Mouse (Mus musculus) lung, postnatal 14 days (tissue): ENCODE results near the gene Spata16.
A peak's percentile ranks its signal among the peaks of the same experiment; 100 is the strongest.

ENCODE experiments used
- DNase-seq: peaks from one replicate; pipeline ENCODE4 v3.0.0; 2021

Spata16 gene

DNA sequence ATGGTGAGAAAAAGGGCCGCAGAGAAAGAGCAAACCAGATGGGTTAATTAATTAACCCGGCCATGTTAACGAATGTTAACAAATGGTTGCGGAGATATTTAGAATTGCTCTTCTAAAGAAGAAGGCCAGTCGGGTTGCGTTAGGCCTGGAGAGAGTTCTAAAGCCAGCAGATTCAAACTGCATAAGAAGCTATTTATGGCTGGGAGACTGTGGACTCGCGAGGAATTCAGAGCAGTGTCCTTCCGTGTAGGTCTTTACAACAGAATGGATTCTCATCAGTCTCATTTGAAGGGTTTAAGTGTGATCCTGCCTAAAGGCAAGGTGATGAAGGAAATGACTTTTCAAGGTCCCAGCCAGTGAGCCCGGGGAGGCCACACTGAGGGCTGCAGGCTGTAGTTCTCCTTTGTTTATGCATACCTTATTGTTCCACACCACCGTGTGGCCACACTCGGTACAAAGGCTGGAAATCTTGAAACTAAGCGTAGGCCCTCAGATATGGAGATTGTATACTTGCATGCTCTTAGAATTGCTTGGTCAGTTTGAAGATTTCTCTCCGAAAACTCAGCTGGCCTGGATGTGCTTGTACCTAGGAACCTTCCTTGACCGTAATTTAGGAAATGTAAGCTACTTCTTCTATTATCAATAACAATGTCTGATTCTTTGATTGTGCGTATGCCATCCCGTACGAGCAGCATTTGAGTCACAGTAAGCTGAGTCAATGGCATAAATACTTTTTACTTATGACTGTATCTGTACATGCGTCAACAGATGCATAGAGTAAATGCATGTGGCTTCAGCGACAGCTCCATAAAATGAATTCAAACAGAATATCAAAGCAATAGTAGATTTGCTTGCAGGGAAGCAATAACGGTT, 197.0 kb downstream of the Spata16 start:
- no peak for DNase-seq

DNA sequence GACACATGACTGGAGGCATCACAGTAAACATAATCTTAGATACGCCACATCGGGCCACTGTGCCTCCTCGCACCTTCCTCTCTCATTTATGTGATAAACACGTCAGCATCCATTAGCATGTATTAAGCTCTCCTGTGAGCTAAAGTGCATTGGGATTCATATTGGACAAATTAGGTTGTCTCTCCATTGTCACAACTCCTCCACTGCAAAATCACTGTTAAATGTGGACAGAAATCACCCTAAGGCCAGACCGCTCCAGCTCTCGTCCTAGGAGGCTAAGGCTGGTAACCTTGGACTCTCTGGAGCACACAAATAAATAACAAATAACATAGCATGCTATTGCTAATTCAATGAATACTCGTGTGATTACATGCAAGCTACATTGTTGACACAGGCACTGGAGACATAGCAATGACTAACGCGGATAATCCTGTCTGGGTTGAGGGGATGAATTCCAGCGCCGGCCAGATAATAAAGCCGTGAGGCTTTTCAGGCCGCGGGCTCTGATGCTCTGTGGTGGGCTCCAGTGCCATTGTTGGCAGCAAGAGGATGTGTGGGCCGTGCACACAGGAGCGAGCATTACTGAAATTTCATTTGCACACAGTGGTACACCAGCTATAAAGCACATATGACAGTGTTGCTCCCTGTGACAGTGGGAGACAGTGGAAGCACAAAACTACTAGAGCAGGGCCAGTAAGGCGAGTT, 197.8 kb downstream of the Spata16 start:
- DNase-seq = no peak

DNA sequence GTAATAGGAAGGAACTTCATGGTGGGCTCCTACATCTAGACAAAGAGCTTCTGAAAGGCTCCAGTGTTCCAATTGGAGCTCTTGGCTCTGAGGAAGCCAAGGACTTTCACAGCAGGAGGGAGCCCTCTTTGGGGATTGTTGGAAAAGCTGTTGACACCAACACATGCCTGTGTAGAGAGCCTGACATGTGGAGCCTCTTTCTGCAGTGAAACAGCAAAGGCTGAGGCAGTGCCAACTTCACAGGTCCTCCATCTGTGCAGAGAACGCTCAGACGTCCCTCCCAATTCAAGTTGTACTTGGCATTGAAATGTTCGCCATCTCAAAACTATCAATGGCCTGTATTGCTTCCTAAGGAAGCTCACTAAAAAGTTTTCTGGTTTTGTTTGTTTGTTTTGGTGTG, 207.6 kb downstream of the Spata16 start:
- no peak for DNase-seq

DNA sequence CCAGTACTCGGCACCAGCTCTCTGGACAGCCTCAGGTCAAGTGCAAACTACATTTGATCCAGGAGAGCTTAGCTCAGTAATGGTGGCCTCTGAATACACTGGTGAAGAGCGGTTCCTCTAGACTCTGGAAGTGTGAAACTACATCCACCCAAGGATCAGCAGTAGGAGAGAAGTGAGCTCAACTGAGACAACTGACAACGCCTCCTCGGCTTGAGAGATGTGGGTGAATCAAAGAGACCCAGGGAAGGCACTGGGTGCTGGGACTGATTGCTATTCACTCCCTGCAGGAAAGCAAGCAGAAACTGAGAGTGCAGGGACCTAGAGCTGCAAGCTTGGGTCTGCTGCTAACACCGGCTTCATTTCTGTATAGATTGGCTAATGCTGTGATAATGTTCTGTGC, 210.5 kb downstream of the Spata16 start:
- DNase-seq = no peak

DNA sequence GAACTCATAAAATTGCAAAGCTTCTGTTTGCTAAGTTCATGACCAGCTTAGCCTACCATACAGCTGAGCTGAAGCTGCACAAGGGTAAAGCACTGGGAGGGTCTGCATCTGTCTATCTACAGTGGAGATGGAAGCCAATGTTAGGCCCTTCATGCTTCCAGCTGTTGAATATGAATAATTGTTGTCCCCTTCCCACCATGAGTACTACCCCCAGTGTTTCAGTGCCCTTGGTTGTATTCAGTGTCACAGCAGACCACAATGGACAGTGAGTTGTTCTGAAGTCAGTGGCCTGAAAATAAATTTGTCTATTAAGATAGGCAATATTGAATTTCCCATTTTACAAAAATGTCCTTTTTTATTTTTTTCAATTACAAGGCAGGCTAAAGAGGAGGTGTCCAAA, 212.8 kb downstream of the Spata16 start:
- DNase-seq = no peak

DNA sequence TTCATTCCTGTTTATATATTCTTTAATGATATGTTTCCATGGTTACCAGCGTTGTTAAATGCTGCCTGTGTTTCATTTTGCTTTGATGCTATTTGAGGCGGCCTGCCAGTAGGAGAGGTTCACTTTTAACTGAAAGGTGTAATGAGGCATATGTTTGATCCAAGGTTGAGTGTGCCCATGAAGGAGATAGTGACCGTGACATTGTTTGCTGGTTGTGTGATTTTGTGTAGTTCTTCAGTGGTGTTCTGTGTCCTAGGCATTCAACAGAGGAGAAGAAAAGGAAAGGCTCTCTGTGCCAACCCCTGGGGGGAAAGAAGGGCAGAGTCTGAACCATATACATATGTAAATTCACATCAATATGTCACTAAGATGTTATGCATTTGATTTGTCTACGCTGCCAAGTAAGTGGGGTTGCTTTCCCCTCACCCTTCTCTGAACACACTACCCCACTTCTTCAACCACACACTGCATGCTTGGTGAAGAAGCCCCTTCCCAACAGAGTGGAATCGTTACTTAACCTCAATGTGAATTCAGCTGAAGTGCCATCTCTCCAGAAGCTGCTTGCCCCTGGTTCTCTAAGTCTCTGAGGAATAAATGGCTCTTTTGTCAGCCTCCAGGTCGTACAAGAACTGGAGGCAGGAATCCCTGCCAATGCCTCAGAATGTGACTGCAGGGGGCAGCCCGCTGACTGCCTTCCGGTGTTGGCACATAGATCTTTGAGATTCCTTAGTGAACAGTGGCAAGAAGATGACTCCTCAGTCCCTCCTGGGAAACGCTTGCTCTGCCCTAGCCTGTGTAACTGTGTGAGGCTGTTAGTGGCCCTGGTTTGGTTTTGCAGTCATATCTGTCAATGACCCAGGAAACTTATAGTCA, 213.5 kb downstream of the Spata16 start:
- DNase-seq = no peak

DNA sequence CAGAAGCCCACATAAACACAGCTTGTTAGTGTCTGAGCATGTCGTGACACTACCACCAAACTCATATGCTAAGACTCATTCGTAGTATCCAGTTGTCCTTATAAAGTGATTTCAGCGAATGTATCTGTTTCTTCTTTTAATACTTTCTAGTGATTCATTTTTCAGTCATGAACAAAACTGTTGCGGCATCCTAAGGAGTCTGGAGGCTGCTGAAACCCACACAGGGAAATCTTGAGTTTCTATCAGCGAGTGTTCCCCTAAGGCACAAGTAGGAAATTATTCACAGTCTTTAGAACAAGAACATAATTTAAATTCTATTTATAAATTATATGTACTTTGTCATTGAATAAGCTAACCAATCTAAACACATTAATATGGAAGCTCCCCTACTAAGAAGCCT, 216.1 kb downstream of the Spata16 start:
- no peak for DNase-seq

DNA sequence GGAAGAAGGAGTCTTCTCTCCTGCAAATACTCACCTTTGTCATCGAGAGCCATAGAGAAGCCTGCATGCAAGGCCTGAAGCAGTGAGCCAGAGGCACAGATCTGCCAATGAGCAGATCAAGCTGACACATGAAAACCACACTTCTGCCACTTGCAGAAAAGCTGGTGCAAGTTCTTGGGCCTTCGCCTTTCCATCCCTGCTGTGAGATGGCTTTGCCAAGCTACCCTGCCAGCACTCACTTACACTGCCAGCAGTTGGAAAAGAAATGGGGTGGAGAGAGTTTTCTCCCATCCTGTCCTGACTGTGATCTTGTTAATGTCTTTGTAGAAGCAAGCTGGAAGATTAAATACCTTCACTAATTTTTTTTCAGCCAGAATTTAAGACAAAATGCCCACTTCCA, 237.3 kb downstream of the Spata16 start:
- DNase-seq = no peak

DNA sequence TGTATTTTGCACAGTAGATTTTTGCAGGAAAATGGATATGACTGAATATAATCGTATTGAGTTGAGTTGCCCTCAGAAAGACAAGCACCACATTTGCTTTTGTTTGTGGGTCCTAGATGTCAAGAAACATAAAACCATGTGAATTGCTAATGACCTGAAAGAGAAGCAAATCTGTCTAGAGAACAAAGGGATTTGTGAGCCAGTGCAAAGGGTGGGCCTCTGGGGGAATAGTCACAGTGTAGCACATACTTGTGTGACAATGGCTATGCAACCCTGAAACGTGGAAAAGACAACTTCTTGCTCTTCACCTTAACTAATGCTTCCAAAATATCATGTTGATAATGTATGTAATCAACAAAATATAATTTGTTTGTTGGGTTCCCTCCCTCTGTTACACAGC, 239.9 kb downstream of the Spata16 start:
- no peak for DNase-seq

DNA sequence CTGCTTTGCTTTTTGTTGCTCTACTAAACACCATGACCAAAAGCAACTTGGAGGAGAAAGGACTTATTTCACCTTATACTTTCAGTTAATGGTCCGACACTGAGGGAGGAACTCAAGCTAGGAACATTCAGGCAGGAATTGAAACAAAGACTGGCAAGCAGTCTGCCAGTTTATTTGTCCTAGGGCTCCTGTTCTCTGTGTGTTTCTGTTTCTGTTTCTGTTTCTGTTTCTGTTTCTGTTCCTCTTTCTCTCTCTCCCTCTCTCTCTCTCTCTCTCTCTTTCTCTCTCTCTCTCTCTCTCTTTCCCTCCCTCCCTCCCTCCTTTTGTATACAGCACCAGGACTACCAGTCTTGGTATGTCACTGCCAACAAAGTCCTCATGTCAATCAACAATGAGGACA, 279.2 kb downstream of the Spata16 start:
- no peak for DNase-seq

DNA sequence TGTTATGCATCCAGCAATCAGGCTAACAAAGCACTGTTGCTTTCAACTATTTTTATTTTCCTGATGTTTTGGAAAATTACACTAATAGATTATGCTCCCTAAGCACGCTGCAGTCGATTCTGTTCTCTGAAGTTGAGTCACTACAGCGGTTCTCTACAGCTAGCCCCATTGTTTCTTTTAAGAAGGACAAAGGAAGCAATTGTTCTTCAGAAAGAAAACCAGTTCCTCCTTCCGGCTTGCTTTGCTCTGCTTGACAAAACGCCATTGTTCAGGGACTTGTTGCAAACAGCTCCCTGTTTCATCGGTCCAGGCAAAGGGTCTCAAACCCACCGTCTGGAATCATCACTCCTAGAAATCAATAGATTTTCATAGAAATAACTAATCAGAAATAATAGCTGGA, 283.6 kb downstream of the Spata16 start:
- DNase-seq = no peak

DNA sequence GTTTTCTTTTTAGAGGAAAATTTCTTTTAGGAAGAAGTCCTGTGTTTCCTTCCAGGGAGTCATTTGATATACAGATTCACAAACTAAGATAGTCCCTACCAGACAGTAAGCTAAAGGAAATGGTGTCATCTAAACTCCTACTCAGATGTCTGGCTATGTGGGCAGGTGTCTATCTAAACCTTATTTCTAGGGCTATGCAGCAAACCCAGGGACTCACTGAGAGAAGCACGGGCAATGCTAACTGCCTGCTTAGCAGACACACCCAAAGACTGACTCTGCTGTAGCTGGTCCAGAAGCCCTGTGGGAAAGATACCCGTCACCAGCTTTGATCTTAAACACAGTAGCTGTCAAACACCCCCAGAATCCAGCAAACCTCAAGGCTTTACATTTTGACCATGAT, 284.2 kb downstream of the Spata16 start:
- DNase-seq = no peak

DNA sequence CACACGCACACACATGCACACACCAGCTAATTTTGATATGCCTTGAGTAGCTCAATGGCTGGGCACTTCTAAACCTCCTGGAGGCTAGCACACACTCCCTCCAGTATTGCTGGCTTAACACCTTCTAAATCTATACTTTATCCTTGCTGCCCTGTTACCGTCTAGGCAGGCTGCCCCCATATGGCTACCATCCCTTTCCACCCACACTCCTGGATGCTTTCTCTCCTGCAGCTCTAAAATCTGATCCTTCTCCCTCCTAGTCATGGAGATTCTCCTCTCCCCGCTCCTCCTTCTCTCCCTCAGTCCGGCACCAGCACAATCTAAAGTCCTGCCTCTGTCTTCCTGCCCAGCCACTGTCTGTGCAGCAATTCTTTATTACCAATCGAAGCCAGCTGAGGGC, 286.0 kb downstream of the Spata16 start:
- no peak for DNase-seq

DNA sequence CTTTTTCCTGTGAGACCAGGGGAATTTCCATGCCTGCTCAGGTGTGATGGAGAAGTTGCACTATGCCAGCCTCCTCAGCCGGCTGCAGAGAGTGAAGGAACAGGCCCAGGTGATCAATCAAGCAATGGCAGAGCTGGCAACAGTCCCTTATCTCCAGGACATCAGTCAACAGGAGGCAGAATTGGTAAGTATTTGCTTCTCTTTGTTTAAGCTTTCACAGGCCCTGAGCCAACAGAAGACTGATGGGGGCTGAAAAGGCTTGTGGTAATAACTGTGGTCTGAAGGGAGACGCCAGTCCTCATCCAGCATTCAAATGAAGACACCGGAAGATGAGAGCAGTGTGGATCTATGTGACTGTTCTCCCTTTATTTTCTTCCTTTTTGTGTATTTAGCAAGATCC, 286.8 kb downstream of the Spata16 start:
- no peak for DNase-seq

DNA sequence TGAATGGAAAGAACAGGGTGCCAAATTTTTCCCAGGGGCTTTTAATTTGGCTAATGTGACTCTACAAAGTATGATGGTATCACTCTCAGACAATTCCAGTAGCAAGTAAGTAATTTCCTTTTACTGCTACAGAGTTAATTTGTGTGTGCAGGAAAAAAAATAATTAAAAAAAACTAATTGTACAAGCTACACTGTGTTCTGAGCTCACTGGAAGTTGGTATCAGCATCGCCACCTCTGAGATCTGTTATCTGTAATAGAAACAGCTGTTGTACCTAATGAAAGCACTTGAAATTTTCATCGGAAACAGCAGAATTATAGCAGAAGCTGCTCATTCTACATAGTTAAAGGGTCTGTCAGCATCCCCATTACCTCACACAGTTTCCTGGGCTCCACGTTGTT, 295.7 kb downstream of the Spata16 start:
- DNase-seq = no peak

DNA sequence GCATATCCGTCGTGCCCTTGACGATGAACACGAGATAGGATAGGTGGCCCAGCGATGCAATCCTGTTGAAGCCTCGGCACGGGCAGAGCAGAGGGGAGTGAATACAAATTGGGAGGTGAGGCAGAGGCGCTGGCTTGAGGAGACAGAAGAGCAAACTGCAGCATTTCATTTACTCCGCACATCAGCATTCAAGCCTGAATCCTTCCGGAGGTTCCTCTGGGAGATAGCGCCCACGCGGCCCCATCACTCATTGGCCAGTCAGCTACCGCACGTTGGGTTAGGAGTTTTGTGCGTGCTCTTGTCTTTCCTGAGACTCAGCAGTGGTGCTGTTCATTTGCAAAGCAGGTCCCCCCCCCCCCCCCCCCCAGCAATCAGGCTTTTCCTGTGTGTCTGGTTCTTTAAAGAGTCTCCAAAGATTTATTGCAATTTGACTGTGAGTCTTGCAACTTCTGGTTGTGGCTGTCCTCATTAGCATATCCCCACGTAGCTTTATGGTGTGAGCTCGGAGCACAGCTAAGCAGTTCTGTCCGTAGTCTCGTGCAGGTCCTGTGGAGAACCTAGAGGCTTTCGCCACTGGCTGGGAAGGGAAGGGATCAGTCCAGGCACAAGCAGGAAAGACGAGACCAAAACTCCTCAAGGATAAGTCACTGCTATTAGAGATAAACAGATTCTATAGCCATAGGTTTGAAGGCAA, 299.6 kb downstream of the Spata16 start:
- DNase-seq = no peak

DNA sequence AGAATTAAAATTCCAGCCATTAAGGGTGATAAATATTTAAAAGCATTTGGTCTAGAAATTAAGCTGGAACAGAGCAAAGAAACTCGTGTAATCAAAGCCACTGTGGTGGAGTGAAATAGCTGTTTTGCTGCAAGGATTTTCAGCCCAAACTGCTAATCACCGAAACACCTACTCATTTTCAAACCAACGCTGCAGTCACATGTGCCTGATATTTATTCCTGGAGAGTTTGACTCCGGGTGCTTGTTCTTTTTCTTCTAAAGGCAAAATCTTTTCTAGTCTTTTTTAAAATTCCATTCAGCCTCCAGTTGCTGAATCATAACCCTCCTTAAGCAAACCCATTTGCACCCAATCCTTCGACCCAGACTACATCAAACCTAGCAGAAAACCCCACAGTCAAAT, 329.4 kb downstream of the Spata16 start:
- no peak for DNase-seq

DNA sequence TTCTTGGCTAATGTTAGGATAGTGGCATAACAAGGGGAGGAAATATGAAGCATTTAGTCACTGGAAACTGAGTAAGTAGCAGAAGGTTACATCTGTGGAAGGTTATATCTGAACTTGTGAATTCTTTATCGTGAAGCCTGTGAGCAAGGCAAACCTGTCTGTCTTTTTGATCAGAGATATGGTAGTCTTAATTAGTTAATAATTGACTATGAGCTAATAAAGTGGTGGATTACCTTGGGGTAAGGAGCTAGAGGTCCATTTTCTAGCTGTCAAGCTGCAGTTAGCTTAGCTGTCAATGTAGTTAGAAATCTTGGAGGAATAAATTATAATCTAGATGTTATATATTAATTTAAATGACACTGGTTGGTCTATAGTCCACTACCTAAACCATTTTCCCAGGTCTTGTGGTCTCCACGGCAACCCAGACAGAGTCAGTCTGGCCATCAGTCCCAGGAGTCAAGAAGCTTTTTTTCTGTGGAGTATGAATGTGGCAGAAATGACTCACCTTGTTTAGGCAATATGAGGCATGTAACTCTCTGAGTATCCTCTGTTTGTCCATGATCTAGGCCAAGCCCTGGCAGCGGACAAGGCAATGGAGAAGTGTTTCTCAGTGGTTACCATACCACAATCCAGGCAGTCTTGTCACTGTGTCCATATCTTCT, 331.6 kb downstream of the Spata16 start:
- no peak for DNase-seq

DNA sequence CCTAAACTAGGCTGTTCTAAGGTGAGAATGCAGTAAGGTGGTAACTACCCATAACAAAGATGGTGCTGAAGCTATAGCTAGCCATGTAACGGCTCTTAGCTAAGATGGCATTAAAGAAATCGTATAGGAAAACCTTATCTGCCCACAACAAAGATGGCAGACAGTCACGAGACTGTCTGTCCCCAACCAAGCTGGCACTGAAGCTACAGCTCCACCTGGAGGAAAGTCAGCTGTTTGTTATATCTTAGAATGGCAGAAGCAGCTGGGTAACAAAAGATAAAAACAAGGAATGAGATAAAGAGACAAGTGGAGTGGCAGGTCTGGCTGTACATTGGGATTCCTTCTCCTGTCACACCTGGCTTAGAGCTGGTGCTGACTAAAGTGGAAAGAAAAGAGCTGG, 333.1 kb downstream of the Spata16 start:
- DNase-seq = no peak

DNA sequence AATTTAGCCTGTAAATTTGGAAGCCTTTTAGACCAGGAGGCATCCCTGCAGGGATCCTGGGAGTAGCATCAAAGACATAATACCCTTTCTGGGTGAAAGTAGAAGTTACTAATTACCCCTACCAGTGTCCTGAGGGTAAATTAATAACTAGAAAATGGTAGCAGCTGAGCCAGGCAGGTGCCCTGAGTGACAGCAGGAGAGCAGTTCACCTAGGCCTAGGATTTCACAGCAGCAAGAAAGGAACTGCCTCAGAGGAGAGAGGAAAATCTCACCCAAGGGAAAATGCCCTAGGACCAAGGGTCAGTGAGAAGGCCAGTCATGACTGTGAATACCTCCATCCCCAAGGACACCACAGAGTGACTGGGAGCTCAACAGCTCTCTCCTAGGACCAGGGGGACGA, 333.9 kb downstream of the Spata16 start:
- DNase-seq = no peak

DNA sequence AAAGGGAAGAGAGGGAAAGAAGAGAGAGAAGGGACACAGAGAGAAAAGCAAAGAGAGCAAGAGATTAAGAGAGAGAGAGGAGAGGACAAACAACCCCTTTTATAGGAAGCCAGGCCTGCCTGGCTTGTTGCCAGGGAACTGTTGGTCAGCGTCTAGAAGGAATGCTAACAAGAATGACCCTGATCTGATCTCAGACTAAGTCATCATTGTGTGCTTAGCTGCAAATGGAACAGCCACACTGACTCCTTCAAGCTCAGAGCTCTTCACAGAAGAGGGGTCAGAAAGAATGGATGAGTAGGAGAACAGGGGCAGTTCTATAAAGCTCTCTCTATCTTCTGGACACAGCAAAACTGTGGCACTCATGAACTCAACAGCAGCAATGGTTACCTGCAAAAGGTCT, 334.7 kb downstream of the Spata16 start:
- peak; percentile 11 for DNase-seq

DNA sequence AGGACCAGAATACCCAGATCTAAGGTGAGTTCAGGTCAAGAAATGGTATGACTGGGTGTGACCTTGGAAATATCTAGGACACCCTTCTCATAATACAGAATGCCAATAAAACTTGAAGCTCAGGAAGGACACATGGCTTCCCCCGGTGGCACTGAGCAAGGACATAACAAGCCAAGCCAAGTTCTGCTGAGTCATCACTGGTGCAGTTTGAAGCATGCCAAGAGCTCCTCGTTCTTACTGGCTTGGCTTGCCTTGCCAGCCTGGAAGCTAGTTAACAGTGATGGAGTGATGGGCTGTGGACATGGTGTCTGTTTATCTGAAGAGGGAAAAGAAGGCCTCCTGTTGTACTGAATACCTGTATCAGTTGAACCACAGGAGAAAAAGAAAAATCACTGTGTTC, 342.2 kb downstream of the Spata16 start:
- no peak for DNase-seq
